Mouse (Mus musculus) macrophage (primary cell): ENCODE measurements at regions not wholly inside any gene's neighbourhood (a gene's known extent, or its start where the extent isn't known, plus 50 kb on each side); places are given as distances from the start of the nearest gene placed in this dataset.

Experiments used
- H3K27ac ChIP-seq: fragments of 350-480 bp; formaldehyde crosslinking; 2 replicates; pipeline ENCODE4 v1.9.0; 2021
- H3K36me3 ChIP-seq: fragments of 350-480 bp; formaldehyde crosslinking; 2 replicates; pipeline ENCODE4 v1.9.0; 2021; ENCODE audit errors: inconsistent target
- H3K4me3 ChIP-seq: fragments of 350-480 bp; formaldehyde crosslinking; 2 replicates; pipeline ENCODE4 v1.9.0; 2021; ENCODE audit errors: inconsistent target
- H3K79me2 ChIP-seq: fragments of 350-480 bp; formaldehyde crosslinking; 2 replicates; pipeline ENCODE4 v1.9.0; 2021; ENCODE audit errors: inconsistent target
- WGBS: methylation state at CpG from one replicate; pipeline ENCODE4 v1.1.7; 2026; ENCODE audit warnings: inconsistent platforms; ENCODE audit not compliant: missing documents; 5-methylcytosine and 5-hydroxymethylcytosine counted together

DNA sequence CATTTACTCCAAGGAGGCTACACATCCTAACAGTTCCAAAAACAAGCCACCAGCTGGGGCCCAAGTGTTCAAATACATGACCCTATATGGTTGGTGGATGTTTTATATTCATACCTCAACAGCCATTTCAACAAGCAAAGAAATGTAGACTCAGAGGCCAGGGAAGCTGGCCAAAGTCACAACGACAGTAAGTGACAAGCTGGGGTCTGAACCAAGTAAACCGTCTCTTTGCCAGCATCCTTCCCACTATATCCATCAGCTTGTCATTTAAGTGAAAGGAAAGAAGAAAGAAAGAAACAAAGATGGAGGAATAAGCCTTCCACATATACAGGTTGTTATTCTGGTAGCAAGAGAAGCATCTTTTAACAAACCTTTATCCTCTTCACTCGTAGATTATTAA is 371.7 kb upstream of the Dynlrb2 start:
- Histone ChIP-seq H3K36me3 (no peaks in the 10 kb centered on the region), H3K79me2 (no peaks in the 10 kb centered on the region), H3K27ac (no peak overlapping the region), H3K4me3 (no peak overlapping the region)
- WGBS, result 94% methylated on average over 3 of the region's 3 CpGs

DNA sequence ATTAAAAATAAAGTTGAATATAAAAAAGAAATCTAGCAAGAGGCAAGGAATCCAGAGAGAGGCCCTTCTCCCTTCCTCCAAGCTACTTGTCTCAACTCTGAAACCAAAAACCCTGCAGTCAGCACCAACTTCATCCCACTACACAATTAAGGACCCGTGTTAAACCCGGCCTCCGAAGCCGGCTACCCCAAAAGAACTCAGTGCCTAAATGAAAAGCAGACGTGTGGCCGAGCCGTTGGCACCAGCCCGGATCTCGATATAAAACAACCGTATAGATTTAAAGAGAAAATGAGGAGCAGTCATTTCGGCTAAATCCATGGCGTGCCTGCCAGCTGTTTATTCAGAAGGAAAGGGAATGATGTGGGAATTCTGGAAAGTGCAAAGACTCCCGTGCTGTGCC is 384.7 kb upstream of the Dynlrb2 start:
- no peaks in the 10 kb centered on the region for H3K79me2 ChIP-seq
- no peak overlapping the region for H3K4me3 ChIP-seq
- no peak overlapping the region for H3K27ac ChIP-seq
- H3K36me3 ChIP-seq, result no peaks in the 10 kb centered on the region
- WGBS, result 94% methylated on average over 11 of the region's 13 CpGs

DNA sequence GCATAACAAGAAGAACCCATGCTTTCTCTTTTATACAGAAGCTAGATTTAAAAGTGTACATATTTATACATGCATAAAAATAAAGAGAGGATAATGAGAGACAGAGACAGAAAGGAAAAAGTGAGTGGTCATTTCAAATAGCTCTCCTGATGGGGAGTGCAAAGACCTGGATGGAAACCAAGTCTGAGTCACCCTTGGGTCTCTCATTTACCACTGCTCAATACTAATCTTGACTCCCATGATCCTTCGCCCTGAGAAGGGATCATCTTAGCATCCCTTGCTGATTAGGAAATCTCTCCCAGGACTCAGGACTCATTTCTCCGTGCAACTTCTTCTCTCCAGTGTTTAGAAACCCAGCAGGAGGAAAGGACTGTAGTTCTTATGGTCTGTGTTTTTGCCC is 386.9 kb upstream of the Dynlrb2 start:
- Histone ChIP-seq H3K27ac (no peak overlapping the region), H3K4me3 (no peak overlapping the region), H3K79me2 (no peaks in the 10 kb centered on the region), H3K36me3 (no peaks in the 10 kb centered on the region)
- 96% methylated on average over 2 of the region's 2 CpGs for WGBS

DNA sequence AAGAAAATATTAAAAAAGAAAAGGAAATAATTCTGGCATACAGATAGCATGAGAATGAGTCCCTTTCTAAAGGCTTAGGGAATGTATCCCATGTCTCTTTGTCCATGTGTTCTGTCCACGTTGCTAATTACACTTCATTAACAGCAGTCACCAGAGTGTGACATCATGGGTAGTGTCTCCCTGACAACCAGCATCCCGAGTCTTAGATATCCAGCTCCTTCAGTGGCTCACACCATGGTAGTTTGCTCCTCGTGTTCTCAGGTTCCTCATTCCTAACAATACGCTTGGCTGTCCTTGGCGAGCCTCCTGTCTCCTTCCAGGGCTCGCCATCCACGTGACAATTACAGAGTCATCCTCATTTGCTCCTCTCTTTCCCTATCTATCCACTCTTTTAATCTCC is 388.1 kb upstream of the Dynlrb2 start:
- Histone ChIP-seq H3K79me2 (no peaks in the 10 kb centered on the region), H3K27ac (no peak overlapping the region), H3K36me3 (no peaks in the 10 kb centered on the region), H3K4me3 (no peak overlapping the region)
- WGBS, result 75% methylated on average over 7 of the region's 7 CpGs

DNA sequence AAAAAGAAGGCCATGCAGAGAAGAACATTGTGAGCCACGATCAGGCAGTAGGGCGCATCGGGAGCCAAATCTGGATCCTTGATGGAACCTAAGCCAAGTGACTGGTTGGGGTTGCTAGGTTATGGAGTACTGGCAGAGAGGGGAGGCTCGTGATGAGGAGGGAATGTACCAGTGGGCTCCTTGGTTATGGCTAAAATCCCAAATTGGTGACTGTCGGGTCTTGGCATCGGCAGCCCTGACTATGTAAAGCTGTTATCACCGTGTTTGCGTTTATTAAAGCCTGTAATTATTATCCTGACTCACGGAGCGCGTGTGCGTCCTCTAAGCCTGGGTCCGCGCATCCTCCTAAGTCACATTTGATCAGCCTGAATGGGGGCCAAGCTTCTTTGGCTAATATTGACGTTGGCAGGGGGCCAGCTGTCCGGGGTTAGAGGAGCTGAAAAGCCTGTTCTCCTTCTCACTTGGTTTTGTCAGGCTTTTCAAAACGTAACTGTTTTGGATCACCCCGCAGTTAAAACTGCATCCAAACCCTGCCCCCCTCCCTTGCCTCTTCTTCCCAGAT is 388.9 kb upstream of the Dynlrb2 start:
- no peaks in the 10 kb centered on the region for H3K36me3 ChIP-seq
- H3K79me2 ChIP-seq, result no peaks in the 10 kb centered on the region
- no peak overlapping the region for H3K4me3 ChIP-seq
- H3K27ac ChIP-seq, result no peak overlapping the region
- 84% methylated on average over 18 of the region's 18 CpGs for WGBS

DNA sequence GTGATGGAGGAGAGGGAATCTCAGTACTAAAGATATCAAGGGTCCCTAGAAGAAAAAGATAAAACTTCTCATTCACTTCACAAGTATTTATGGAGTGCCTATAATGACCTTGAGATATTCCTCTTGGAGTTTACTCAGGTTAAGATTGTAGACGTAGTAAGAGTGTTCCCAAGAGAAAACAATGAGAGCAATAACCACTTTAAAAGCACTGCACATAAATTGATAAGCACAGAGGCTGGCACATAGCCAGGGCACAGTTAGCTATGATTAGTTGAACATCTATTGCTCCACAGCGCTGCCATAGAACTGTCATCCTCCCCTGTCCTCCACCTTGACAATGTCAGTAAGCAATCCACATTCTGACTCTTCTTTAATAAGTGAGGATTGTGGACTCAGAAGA is 389.8 kb upstream of the Dynlrb2 start:
- H3K4me3 ChIP-seq, result no peak overlapping the region
- H3K27ac ChIP-seq, result no peak overlapping the region
- H3K36me3 ChIP-seq, result no peaks in the 10 kb centered on the region
- 76% methylated on average over 2 of the region's 2 CpGs for WGBS
- H3K79me2 ChIP-seq, result no peaks in the 10 kb centered on the region

DNA sequence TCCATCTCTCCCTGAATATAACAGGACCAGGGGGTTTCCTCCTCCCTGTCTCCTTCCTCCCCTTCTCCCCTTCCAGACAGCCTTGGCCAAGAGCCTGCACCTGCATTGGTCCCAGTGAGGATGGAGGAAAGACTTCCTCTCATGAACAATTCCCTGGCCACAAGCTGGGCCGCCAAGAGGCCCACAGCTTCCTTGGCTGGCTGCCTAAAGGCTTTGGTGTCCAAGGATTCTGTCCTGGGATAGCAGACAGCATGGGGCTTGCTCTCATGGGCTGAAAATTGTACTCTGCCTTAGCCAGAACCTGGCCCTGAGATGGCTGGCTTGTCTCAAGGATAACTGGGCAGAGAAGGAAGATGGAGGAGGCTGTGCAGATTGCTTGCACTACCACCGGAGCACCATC is 390.3 kb upstream of the Dynlrb2 start:
- Histone ChIP-seq H3K4me3 (no peak overlapping the region), H3K36me3 (no peaks in the 10 kb centered on the region), H3K27ac (no peak overlapping the region), H3K79me2 (no peaks in the 10 kb centered on the region)
- 86% methylated on average over 2 of the region's 2 CpGs for WGBS

DNA sequence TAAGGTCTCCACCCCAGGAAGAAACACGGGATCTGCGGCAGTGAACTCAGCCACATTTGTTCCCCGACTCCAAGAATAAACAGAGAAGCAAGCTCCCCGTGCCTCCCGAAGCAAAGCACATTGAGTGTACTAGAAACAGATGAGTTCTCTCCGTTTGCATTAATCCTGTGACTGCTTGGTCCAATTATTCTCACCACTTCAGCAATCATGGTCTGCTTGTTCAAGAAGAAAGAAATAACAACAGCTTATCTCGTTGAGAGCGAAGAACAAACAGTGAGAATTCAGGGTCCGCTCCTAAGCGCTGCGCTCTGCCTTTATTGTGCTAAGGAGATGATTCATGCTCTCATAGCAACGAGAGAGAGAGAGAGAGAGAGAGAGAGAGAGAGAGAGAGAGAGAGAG is 393.6 kb upstream of the Dynlrb2 start:
- H3K36me3 ChIP-seq, result no peaks in the 10 kb centered on the region
- no peak overlapping the region for H3K27ac ChIP-seq
- H3K4me3 ChIP-seq, result no peak overlapping the region
- no peaks in the 10 kb centered on the region for H3K79me2 ChIP-seq
- 91% methylated on average over 12 of the region's 12 CpGs for WGBS

DNA sequence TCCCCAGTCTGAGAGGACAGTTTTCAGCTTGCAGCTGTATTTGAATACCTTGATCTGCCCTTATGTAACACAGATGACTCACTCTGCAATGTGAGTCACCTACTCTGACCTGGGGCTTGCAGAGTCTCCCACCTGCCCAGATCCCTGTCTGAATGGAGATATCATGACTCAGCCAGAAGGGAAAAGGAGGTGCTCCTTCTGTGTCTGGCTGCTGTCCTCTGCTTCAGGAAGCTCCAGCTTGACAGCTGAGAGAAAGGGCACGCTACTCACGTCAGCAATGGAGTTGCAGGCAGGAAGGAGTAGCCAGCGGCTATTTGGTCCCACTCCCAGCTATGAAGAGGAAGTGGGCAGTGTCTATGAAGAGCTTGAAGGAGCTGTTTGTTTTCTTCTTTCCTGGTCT is 389.1 kb upstream of the Maf start:
- Histone ChIP-seq H3K4me3 (no peak overlapping the region), H3K36me3 (no peaks in the 10 kb centered on the region), H3K79me2 (no peaks in the 10 kb centered on the region), H3K27ac (no peak overlapping the region)
- WGBS, result 6% methylated on average over 3 of the region's 3 CpGs

DNA sequence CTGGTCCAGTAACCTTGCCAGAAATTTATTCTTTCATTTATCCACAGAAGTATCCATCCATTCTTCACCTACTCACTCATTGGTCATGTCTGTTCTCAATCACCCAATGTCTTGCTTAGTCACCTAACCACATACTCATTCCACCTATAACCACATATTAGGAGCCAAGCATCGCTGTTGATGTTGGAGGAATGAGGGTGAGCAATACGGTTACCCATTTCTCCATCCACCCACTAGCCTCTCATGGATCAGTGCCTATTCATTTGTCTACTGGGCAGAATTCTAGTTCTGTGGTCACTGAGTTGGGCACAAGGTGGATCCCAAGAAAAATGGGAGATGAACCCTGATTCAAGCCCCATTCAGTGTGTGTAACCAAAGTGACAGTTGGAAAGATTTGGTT is 375.6 kb upstream of the Maf start:
- no peaks in the 10 kb centered on the region for H3K79me2 ChIP-seq
- H3K36me3 ChIP-seq, result no peaks in the 10 kb centered on the region
- WGBS, result 93% methylated on average over 2 of the region's 2 CpGs
- no peak overlapping the region for H3K4me3 ChIP-seq
- no peak overlapping the region for H3K27ac ChIP-seq

DNA sequence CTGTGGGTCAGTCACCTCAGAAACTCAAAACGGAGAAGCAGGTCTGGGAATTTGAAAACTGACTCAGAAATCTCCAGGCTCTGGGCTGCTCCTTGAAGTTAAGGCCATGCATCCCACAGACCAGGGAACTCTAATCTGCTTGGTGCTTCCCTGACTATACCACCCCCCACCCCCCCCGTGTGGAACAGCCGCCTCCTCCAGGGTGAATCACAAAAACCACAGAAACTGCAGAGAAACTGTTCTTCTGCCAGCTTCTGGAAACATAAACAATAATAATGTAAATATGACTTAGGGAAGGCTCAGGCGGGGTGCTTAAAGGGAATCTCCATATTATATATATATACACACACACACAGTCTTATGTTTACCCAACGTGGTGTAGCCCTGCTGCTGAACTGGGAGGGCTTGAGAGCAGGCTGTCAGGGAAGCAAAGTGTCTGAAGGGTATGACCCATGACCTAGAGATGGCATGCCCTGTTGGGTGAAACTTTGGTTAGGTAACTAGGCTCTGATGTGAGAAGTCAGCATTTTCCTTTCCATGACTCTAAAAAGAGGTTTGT is 371.3 kb upstream of the Maf start:
- 63% methylated on average over 4 of the region's 5 CpGs for WGBS
- no peak overlapping the region for H3K4me3 ChIP-seq
- H3K36me3 ChIP-seq, result no peaks in the 10 kb centered on the region
- no peak overlapping the region for H3K27ac ChIP-seq
- no peaks in the 10 kb centered on the region for H3K79me2 ChIP-seq

DNA sequence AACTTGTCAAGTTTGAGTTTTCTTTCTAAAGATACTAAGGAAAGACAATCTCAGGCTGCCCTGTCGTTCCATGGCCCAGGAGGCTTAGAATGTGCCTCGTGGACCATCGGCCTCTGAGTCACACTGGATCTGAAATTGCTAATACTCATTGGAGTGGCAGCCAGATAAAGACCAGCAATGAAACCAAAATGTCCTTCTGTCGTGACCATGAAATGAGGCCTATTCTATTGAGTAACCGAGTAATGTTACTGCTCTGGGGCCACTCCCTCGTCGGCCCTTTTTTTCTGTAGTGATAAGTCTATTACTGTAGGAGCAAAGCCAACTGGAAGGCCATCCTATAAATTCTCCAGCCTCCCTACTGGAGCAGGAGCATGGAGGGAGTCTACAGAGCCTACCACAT is 363.9 kb upstream of the Maf start:
- no peaks in the 10 kb centered on the region for H3K79me2 ChIP-seq
- 93% methylated on average over 7 of the region's 7 CpGs for WGBS
- no peak overlapping the region for H3K4me3 ChIP-seq
- H3K36me3 ChIP-seq, result no peaks in the 10 kb centered on the region
- no peak overlapping the region for H3K27ac ChIP-seq

DNA sequence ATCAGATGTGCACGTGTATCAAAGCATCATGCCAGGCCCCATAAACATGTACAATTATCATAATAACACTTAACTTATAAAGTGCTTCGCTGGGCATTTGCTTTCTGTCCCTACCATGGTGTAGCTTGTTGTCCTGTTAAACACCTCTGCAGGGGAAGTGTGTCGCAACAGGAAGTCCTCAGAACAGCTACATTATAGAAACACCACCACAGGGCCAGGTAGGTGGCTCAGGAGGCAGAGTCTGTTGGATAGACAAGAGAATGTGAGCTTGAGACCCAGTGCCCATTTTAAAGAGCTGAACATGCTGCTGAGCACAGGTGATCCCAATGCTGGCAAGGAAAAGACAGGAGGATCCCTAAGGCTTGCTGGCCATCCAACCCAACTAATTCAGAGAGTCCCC is 361.9 kb upstream of the Maf start:
- no peaks in the 10 kb centered on the region for H3K79me2 ChIP-seq
- WGBS, result 44% methylated on average over 3 of the region's 3 CpGs
- no peaks in the 10 kb centered on the region for H3K36me3 ChIP-seq
- H3K4me3 ChIP-seq, result no peak overlapping the region
- no peak overlapping the region for H3K27ac ChIP-seq

DNA sequence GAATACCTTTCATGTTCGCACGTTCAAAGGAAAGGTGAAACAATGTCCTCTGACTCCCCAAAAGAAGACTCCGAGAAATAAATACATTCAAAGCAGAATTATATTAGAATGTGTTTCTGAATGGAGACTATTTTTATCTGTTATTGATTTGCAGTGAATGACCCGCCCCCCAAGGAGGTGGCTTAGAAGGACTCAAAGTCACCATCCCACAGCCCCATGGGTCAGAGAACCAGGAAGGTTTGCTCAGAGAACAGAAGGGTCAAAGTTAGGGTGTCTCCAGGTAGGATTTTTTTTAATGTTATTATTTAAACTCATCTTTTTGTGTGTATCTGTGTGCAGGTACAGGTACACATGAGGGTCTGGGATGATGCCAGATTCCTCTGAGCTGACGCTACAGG is 360.4 kb upstream of the Maf start:
- 98% methylated on average over 5 of the region's 5 CpGs for WGBS
- no peak overlapping the region for H3K4me3 ChIP-seq
- no peaks in the 10 kb centered on the region for H3K36me3 ChIP-seq
- no peak overlapping the region for H3K27ac ChIP-seq
- H3K79me2 ChIP-seq, result no peaks in the 10 kb centered on the region

DNA sequence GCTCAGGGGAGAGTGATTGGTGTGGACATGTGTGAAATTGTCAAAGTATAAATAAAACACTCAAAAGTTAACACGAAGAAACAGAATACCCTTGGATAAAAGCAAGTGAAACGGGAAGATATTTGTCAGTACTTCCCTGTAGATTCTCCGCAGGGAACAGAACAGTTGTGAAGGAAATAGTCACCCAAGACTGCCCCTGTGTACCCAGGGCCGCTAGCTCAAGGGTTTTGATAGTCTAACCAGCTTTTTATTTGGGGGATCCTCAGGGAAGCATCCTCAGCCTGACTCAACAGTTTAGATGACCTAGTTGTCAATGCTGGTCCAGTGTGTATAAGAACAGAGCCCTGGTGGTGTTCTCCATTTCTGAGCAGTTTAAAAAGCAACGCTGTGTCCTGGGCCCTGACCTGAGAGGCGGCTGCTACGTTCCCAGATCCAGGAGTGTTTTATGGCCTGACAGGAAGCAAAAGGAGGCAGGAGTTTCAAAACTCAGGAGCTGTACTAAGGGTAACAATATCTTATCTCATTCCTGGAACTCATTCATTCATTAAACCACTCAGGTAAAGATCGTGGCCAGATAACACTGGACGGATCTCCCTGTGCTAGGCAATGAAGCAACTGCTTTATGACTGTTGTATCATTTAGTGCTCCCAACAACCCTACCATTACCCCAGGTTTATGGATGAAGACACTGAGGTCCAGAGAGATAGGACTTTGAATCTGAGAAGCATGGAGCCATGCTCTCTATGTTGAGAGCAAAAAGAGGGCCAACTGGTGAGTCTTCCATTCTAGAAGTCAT is 359.8 kb upstream of the Maf start:
- H3K79me2 ChIP-seq, result no peaks in the 10 kb centered on the region
- no peak overlapping the region for H3K4me3 ChIP-seq
- H3K27ac ChIP-seq, result no peak overlapping the region
- WGBS, result 92% methylated on average over 9 of the region's 9 CpGs
- H3K36me3 ChIP-seq, result no peaks in the 10 kb centered on the region
